Mouse (Mus musculus): ENCODE measurements around the gene Pmm1. TPM values are rescaled to one million over a fixed set of nuclear protein-coding genes. Genes with fewer than 3 reads are reported as not detected.

Gene Pmm1
- polyA plus RNA-seq, 1 experiment from 2014 or later, result 42.0 TPM

Other genes starting within 250 kb of the Pmm1 start
- gene Zc3h7b, start 215.9 kb downstream of the Pmm1 start, polyA plus RNA-seq (2016; fragmentation: Nextera tagmentation; extraction: Ambion mirVana), result 40.3 and 48.3 TPM in 2 replicates
- gene Rangap1, start 215.4 kb downstream of the Pmm1 start, polyA plus RNA-seq (2016; fragmentation: Nextera tagmentation; extraction: Ambion mirVana), result 134 and 140 TPM in 2 replicates
- gene Tef, start 158.5 kb downstream of the Pmm1 start, polyA plus RNA-seq (2016; fragmentation: Nextera tagmentation; extraction: Ambion mirVana), result 23.2 and 24.9 TPM in 2 replicates
- 21.6 and 21.7 TPM in 2 replicates for gene Tob2, start 102.1 kb downstream of the Pmm1 start, polyA plus RNA-seq (2016; fragmentation: Nextera tagmentation; extraction: Ambion mirVana)
- gene Phf5a, start 89.0 kb downstream of the Pmm1 start, polyA plus RNA-seq (2016; fragmentation: Nextera tagmentation; extraction: Ambion mirVana), result 123 and 126 TPM in 2 replicates
- gene Aco2, start 88.6 kb downstream of the Pmm1 start, polyA plus RNA-seq (2016; fragmentation: Nextera tagmentation; extraction: Ambion mirVana), result 213 TPM in 2 replicates
- 61.8 and 73.1 TPM in 2 replicates for gene Polr3h, start 34.7 kb downstream of the Pmm1 start, polyA plus RNA-seq (2016; fragmentation: Nextera tagmentation; extraction: Ambion mirVana)
- gene Csdc2, start 24.2 kb downstream of the Pmm1 start, polyA plus RNA-seq (2016; fragmentation: Nextera tagmentation; extraction: Ambion mirVana), result 60.8 and 64.8 TPM in 2 replicates
- gene 1700029P11Rik, start 19.6 kb upstream of the Pmm1 start, polyA plus RNA-seq (2016; fragmentation: Nextera tagmentation; extraction: Ambion mirVana), result not detected in 2 replicates
- gene Xrcc6, start 26.9 kb upstream of the Pmm1 start, polyA plus RNA-seq (2016; fragmentation: Nextera tagmentation; extraction: Ambion mirVana), result 52.6 and 53.4 TPM in 2 replicates
- 42.9 and 48.5 TPM in 2 replicates for gene Desi1, start 72.9 kb upstream of the Pmm1 start, polyA plus RNA-seq (2016; fragmentation: Nextera tagmentation; extraction: Ambion mirVana)
- 188 and 193 TPM in 2 replicates for gene Snu13, start 86.7 kb upstream of the Pmm1 start, polyA plus RNA-seq (2016; fragmentation: Nextera tagmentation; extraction: Ambion mirVana)
- 0.04 TPM in 1 of 2 replicates, not detected in the other for gene 4930407I10Rik, start 98.2 kb upstream of the Pmm1 start, polyA plus RNA-seq (2016; fragmentation: Nextera tagmentation; extraction: Ambion mirVana)
- gene Mei1, start 109.1 kb upstream of the Pmm1 start, polyA plus RNA-seq (2016; fragmentation: Nextera tagmentation; extraction: Ambion mirVana), result 0.05 and 0.08 TPM in 2 replicates
- 17.8 and 20.3 TPM in 2 replicates for gene Ccdc134, start 167.0 kb upstream of the Pmm1 start, polyA plus RNA-seq (2016; fragmentation: Nextera tagmentation; extraction: Ambion mirVana)
- 238 and 239 TPM in 2 replicates for gene Srebf2, start 186.3 kb upstream of the Pmm1 start, polyA plus RNA-seq (2016; fragmentation: Nextera tagmentation; extraction: Ambion mirVana)